Mouse (Mus musculus) brain, embryonic 14.5 days (tissue): ENCODE measurements around the gene Tbx1.

Experiments used
- CTCF ChIP-seq: fragments of 200-500 bp; IDR thresholded peaks from 2 replicates; pipeline ENCODE4 v1.5.1; 2012; ENCODE audit warnings: inconsistent platforms, mild to moderate bottlenecking, moderate library complexity, borderline replicate concordance; ENCODE audit not compliant: insufficient read depth, insufficient read length; ENCODE audit errors: extremely low read depth
- POLR2A ChIP-seq: fragments of 200-500 bp; IDR thresholded peaks from 2 replicates; pipeline ENCODE4 v1.6.1; 2012; ENCODE audit warnings: mild to moderate bottlenecking, inconsistent platforms, borderline replicate concordance; ENCODE audit not compliant: poor library complexity, insufficient read depth, insufficient read length, severe bottlenecking; ENCODE audit errors: extremely low read depth

- no peak for TF ChIP-seq POLR2A
- TF ChIP-seq CTCF: no peak
These were observed 31.0 kb upstream of the Tbx1 start for GRCm38 (mm10) chr16:18621362-18622001.
